ENCODE assay signal across 8 mouse cellular contexts in the genomic region with DNA sequence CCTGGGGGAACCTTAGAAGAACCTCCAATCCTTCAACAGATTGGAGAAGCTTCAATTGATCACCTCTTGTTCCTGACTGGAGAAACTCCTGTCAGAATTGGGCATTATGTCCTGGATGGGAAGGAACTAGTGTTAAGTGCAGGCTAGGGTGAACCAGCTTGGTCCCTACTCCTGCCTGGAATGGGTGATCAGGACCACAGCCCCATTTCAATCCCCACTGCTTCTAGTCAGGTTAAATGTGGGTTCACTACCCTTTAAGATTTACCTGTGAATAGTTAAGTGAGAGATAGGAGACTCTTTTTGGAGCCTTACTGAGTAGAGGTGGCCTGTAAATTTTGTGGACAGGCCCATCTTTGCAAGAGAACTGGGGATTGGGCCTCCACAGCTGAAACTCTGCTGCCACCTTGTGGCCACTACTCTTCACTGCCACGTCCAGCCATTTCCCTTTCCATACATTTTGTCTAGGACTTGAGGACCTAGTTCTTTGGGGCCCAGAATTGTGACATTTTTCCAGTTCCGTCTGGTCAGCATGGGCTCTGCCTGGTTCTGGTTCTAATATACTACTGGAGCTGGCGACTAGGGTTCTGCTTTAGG. TPM values are rescaled to one million over a fixed set of nuclear protein-coding genes. Genes with fewer than 3 reads are reported as not detected.
DNase-seq lines count a peak whose midpoint lies in the region; ATAC-seq and TF ChIP-seq lines count a peak whose summit lies in the region.

A gene (minus strand): TSS at position 51 of the 594 bp plus-strand sequence.

- no peak within 1 kb of the TSS for H3K27ac ChIP-seq in embryonic fibroblast, embryonic 13.5 days (ENCODE audit: insufficient read depth, low read length)
- no peak within 1 kb of the TSS for H3K27ac ChIP-seq in small intestine, adult 2 months (ENCODE audit: insufficient read depth, low read depth, low read length)

- H3K4me3 ChIP-seq in embryonic fibroblast, embryonic 13.5 days (ENCODE audit: insufficient read depth, low read length), result no peak within 1 kb of the TSS
- no peak within 1 kb of the TSS for H3K4me3 ChIP-seq in small intestine, adult 2 months (ENCODE audit: low read depth, low read length)

- WGBS in small intestine, adult 2 months, result 10% methylated on average over 3 of the region's 3 CpGs

- no peaks in the 10 kb centered on the region for H3K27me3 ChIP-seq in small intestine, adult 2 months (ENCODE audit: control insufficient read depth, insufficient read depth, low read length)

- TF ChIP-seq POLR2A in embryonic fibroblast, embryonic 13.5 days (IDR thresholded peaks at IDR 0.05; ENCODE audit: low read depth, low read length), result no peak
- TF ChIP-seq POLR2A in small intestine, adult 2 months (IDR thresholded peaks at IDR 0.05; ENCODE audit: low read depth, low read length), result no peak

- peaks cover 36% of the 10 kb centered on the region for H3K36me3 ChIP-seq in small intestine, adult 2 months (ENCODE audit: control insufficient read depth, insufficient read depth, low read length)

- peaks cover 6% of the 10 kb centered on the region; the same call in 1 of the 2 replicates for H3K4me1 ChIP-seq in embryonic fibroblast, embryonic 13.5 days (ENCODE audit: control insufficient read depth, insufficient read depth, low read length)
- no peaks in the 10 kb centered on the region for H3K4me1 ChIP-seq in small intestine, adult 2 months (ENCODE audit: control insufficient read depth, insufficient read depth, insufficient read length, low read length)

- ATAC-seq in megakaryocyte-erythroid progenitor cell, adult 5-6 weeks (replicated peaks; ENCODE audit: low FRiP score, low TSS enrichment, poor library complexity, severe bottlenecking), result peak; percentile 68

- peak; percentile 79 for DNase-seq in kidney, adult 18-20 months
- DNase-seq in kidney, adult 11 months, result no peak
- peak; percentile 92 for DNase-seq in brain, adult 2 months (ENCODE audit: low read depth, low spot score)
- peak; percentile 84 for DNase-seq in heart, postnatal 4 days
- peak; percentile 68 to 83 for DNase-seq in layer of hippocampus, postnatal 25 days (ENCODE audit: extremely low spot score in 1 of 2, low spot score in 1 of 2)

- peak; percentile 73; the same call in 1 of the 2 replicates for TF ChIP-seq CTCF in embryonic fibroblast, embryonic 13.5 days (IDR thresholded peaks at IDR 0.05; ENCODE audit: borderline replicate concordance, insufficient read depth, low read length)
- TF ChIP-seq CTCF in small intestine, adult 2 months (IDR thresholded peaks at IDR 0.05; ENCODE audit: extremely low read depth, insufficient read length, insufficient replicate concordance, low read depth, low read length), result peak; percentile 93; the same call in 1 of the 2 replicates

RNA-seq across cellular contexts. Expression of the gene that starts here (rescaled TPM):
- 1.2 and 1.4 TPM in 2 replicates for polyA plus RNA-seq in embryonic fibroblast, embryonic 13.5 days (2011; ENCODE audit: insufficient read length, low read depth, missing spikeins)
- total RNA-seq in heart, postnatal 4 days (2021), result 1 to 10 TPM; 2.6 to 3.0 TPM
- 1 to 10 TPM; 2.1 to 3.0 TPM for total RNA-seq in layer of hippocampus, postnatal 25 days (2021)
- 5.1 and 8.2 TPM in 2 replicates for total RNA-seq in megakaryocyte-erythroid progenitor cell, adult 5-6 weeks (2014; fragmentation: Nextera tagmentation)
- 0.89 and 3.4 TPM in 2 replicates for total RNA-seq in megakaryocyte-erythroid progenitor cell, adult 5-6 weeks (2017)
- polyA plus RNA-seq in small intestine, adult 2 months (2012; rRNA removed), result 2.3 and 2.7 TPM in 2 replicates
